Mouse (Mus musculus): ENCODE results near the gene 2310050C09Rik. TPM values are rescaled to one million over a fixed set of nuclear protein-coding genes. Genes with fewer than 3 reads are reported as not detected.

The 2310050C09Rik gene
- polyA plus RNA-seq, 1 experiment from 2014 or later: not detected

Other genes with a start within 250 kb of the 2310050C09Rik start
- gene Lce6a, start 248.6 kb downstream of the 2310050C09Rik start, polyA plus RNA-seq (2016; fragmentation: Nextera tagmentation; extraction: Ambion mirVana): not detected in 2 replicates
- gene Lce1a1, start 221.9 kb downstream of the 2310050C09Rik start, polyA plus RNA-seq (2016; fragmentation: Nextera tagmentation; extraction: Ambion mirVana): not detected in 2 replicates
- gene Lce1b, start 213.3 kb downstream of the 2310050C09Rik start, polyA plus RNA-seq (2016; fragmentation: Nextera tagmentation; extraction: Ambion mirVana): not detected in 2 replicates
- not detected in 2 replicates for gene Lce1a2, start 199.9 kb downstream of the 2310050C09Rik start, polyA plus RNA-seq (2016; fragmentation: Nextera tagmentation; extraction: Ambion mirVana)
- not detected in 2 replicates for gene Lce1c, start 191.0 kb downstream of the 2310050C09Rik start, polyA plus RNA-seq (2016; fragmentation: Nextera tagmentation; extraction: Ambion mirVana)
- gene Lce1d, start 183.0 kb downstream of the 2310050C09Rik start, polyA plus RNA-seq (2016; fragmentation: Nextera tagmentation; extraction: Ambion mirVana): not detected in 2 replicates
- not detected in 2 replicates for gene Lce1e, start 161.1 kb downstream of the 2310050C09Rik start, polyA plus RNA-seq (2016; fragmentation: Nextera tagmentation; extraction: Ambion mirVana)
- gene Lce1f, start 149.9 kb downstream of the 2310050C09Rik start, polyA plus RNA-seq (2016; fragmentation: Nextera tagmentation; extraction: Ambion mirVana): not detected in 2 replicates
- gene Gm38119, start 131.1 kb downstream of the 2310050C09Rik start, polyA plus RNA-seq (2016; fragmentation: Nextera tagmentation; extraction: Ambion mirVana): not detected in 2 replicates
- gene Lce1g, start 117.9 kb downstream of the 2310050C09Rik start, polyA plus RNA-seq (2016; fragmentation: Nextera tagmentation; extraction: Ambion mirVana): not detected in 2 replicates
- gene Lce1h, start 105.2 kb downstream of the 2310050C09Rik start, polyA plus RNA-seq (2016; fragmentation: Nextera tagmentation; extraction: Ambion mirVana): not detected in 2 replicates
- gene Lce1i, start 91.3 kb downstream of the 2310050C09Rik start, polyA plus RNA-seq (2016; fragmentation: Nextera tagmentation; extraction: Ambion mirVana): not detected in 2 replicates
- not detected in 2 replicates for gene Lce1j, start 79.7 kb downstream of the 2310050C09Rik start, polyA plus RNA-seq (2016; fragmentation: Nextera tagmentation; extraction: Ambion mirVana)
- not detected in 2 replicates for gene Lce1k, start 62.3 kb downstream of the 2310050C09Rik start, polyA plus RNA-seq (2016; fragmentation: Nextera tagmentation; extraction: Ambion mirVana)
- not detected in 2 replicates for gene Kprp, start 43.0 kb downstream of the 2310050C09Rik start, polyA plus RNA-seq (2016; fragmentation: Nextera tagmentation; extraction: Ambion mirVana)
- not detected in 2 replicates for gene Lce1l, start 18.9 kb downstream of the 2310050C09Rik start, polyA plus RNA-seq (2016; fragmentation: Nextera tagmentation; extraction: Ambion mirVana)
- gene Lce3a, start 56.0 kb upstream of the 2310050C09Rik start, polyA plus RNA-seq (2016; fragmentation: Nextera tagmentation; extraction: Ambion mirVana): not detected in 2 replicates
- not detected in 2 replicates for gene Lce3b, start 62.8 kb upstream of the 2310050C09Rik start, polyA plus RNA-seq (2016; fragmentation: Nextera tagmentation; extraction: Ambion mirVana)
- not detected in 2 replicates for gene Lce3c, start 74.3 kb upstream of the 2310050C09Rik start, polyA plus RNA-seq (2016; fragmentation: Nextera tagmentation; extraction: Ambion mirVana)
- gene Lce3d, start 87.2 kb upstream of the 2310050C09Rik start, polyA plus RNA-seq (2016; fragmentation: Nextera tagmentation; extraction: Ambion mirVana): not detected in 2 replicates
- gene Lce3e, start 96.8 kb upstream of the 2310050C09Rik start, polyA plus RNA-seq (2016; fragmentation: Nextera tagmentation; extraction: Ambion mirVana): not detected in 2 replicates
- gene Lce3f, start 122.0 kb upstream of the 2310050C09Rik start, polyA plus RNA-seq (2016; fragmentation: Nextera tagmentation; extraction: Ambion mirVana): not detected in 2 replicates
- gene Crct1, start 145.5 kb upstream of the 2310050C09Rik start, polyA plus RNA-seq (2016; fragmentation: Nextera tagmentation; extraction: Ambion mirVana): not detected in 2 replicates
- gene Lce1m, start 148.8 kb upstream of the 2310050C09Rik start, polyA plus RNA-seq (2016; fragmentation: Nextera tagmentation; extraction: Ambion mirVana): not detected in 2 replicates
- not detected in 2 replicates for gene Gm4858, start 198.6 kb upstream of the 2310050C09Rik start, polyA plus RNA-seq (2016; fragmentation: Nextera tagmentation; extraction: Ambion mirVana)